8 mouse cellular contexts compared by ENCODE assay signal in the genomic region with DNA sequence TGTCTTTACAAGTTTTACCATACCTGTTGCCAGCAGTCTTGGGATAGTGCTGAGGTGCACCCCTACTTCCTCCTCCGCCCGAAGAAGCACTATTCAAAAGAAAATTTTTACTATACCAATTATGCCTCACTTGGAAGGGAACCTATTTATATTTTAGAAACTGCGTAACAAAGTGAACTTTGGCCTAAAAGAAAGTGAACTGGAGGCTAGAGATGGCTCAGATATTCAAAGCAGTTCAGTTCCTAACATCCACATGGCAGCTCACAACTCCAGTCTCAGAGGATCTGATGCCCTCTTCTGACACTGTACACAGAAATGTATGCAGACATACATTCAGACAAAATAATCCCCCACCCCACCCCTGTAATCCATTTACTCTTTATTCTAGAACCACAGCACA. TPM values are rescaled to one million over a fixed set of nuclear protein-coding genes. Genes with fewer than 3 reads are reported as not detected.
A peak's percentile ranks its signal among the peaks of the same experiment; 100 is the strongest.
DNase-seq lines count a peak whose midpoint lies in the region; ATAC-seq and TF ChIP-seq lines count a peak whose summit lies in the region.

No protein-coding gene starts in this region.

- ATAC-seq in embryonic facial prominence, embryonic 14.5 days (ENCODE audit: low read depth) = no peak
- no peak for ATAC-seq in neural tube, embryonic 14.5 days (ENCODE audit: low read depth)

- H3K27me3 ChIP-seq in embryonic facial prominence, embryonic 14.5 days (replicated peaks; ENCODE audit: control insufficient read depth, insufficient read depth, low read length) = no peaks in the 10 kb centered on the region
- H3K27me3 ChIP-seq in limb, embryonic 10.5 days (ENCODE audit: low read depth, poor library complexity, severe bottlenecking) = no peaks in the 10 kb centered on the region
- H3K27me3 ChIP-seq in neural tube, embryonic 14.5 days (ENCODE audit: control insufficient read depth, insufficient read depth, low read length) = no peaks in the 10 kb centered on the region

- H3K9me3 ChIP-seq in embryonic facial prominence, embryonic 14.5 days (ENCODE audit: control insufficient read depth, low read length) = no peaks in the 10 kb centered on the region
- no peaks in the 10 kb centered on the region for H3K9me3 ChIP-seq in limb, embryonic 10.5 days (replicated peaks)
- H3K9me3 ChIP-seq in neural tube, embryonic 14.5 days (ENCODE audit: control insufficient read depth, low read length) = no peaks in the 10 kb centered on the region

- H3K4me1 ChIP-seq in embryonic facial prominence, embryonic 14.5 days (ENCODE audit: control insufficient read depth, insufficient read depth, low read length) = peaks cover 20% of the 10 kb centered on the region
- H3K4me1 ChIP-seq in limb, embryonic 10.5 days = peaks cover 16% of the 10 kb centered on the region
- H3K4me1 ChIP-seq in neural tube, embryonic 14.5 days (ENCODE audit: control insufficient read depth, insufficient read depth, low read length) = peaks cover 25% of the 10 kb centered on the region

- intact Hi-C loops in left cerebral cortex, adult 2 months (cut with DNase I) = loop anchor here (5.0 kb wide), 1 partner anchor 54 kb away; a partner anchor contains a TSS
- intact Hi-C loops in left cerebral cortex, postnatal 4 days (cut with DNase I) = loop anchor here (5.0 to 10.0 kb wide), 2 partner anchors 41 to 94 kb away; no protein-coding TSS in a partner anchor

- peaks cover 60% of the 10 kb centered on the region for H3K36me3 ChIP-seq in embryonic facial prominence, embryonic 14.5 days (ENCODE audit: control insufficient read depth, insufficient read depth, low read length)
- peaks cover 63% of the 10 kb centered on the region for H3K36me3 ChIP-seq in limb, embryonic 10.5 days
- peaks cover 54% of the 10 kb centered on the region for H3K36me3 ChIP-seq in neural tube, embryonic 14.5 days (ENCODE audit: control insufficient read depth, insufficient read depth, low read length)

- 87% methylated on average over 3 of the region's 3 CpGs for WGBS in embryonic facial prominence, embryonic 14.5 days
- 90% methylated on average over 3 of the region's 3 CpGs for WGBS in limb, embryonic 10.5 days
- 91% methylated on average over 3 of the region's 3 CpGs for WGBS in neural tube, embryonic 14.5 days

- H3K9ac ChIP-seq in embryonic facial prominence, embryonic 14.5 days (ENCODE audit: low read depth, low read length) = peak overlapping the region; percentile 100
- H3K9ac ChIP-seq in neural tube, embryonic 14.5 days (replicated peaks; ENCODE audit: low read depth, low read length) = no peak overlapping the region

- no peak for DNase-seq in left cerebral cortex, adult 2 months (ENCODE audit: extremely low spot score in 1 of 2, low spot score in 2 of 2)
- DNase-seq in left cerebral cortex, postnatal 4 days = no peak
- DNase-seq in embryonic facial prominence, embryonic 14.5 days (ENCODE audit: low spot score) = no peak
- DNase-seq in limb, embryonic 10.5 days (ENCODE audit: low spot score) = no peak
- no peak for DNase-seq in thymus, postnatal 14 days
- DNase-seq in thymus, postnatal 4 days = no peak
- no peak for DNase-seq in right cerebral cortex, postnatal 14 days

- no peak overlapping the region for H3K27ac ChIP-seq in left cerebral cortex, adult 2 months
- no peak overlapping the region for H3K27ac ChIP-seq in embryonic facial prominence, embryonic 14.5 days (replicated peaks; ENCODE audit: low read depth, low read length)
- H3K27ac ChIP-seq in limb, embryonic 10.5 days = peak overlapping the region; percentile 100
- no peak overlapping the region for H3K27ac ChIP-seq in neural tube, embryonic 14.5 days (ENCODE audit: low read depth, low read length)

- H3K4me3 ChIP-seq in left cerebral cortex, adult 2 months = peak overlapping the region; percentile 91
- H3K4me3 ChIP-seq in embryonic facial prominence, embryonic 14.5 days (ENCODE audit: low read depth, low read length) = peak overlapping the region; percentile 99
- peak overlapping the region; percentile 100 for H3K4me3 ChIP-seq in limb, embryonic 10.5 days
- H3K4me3 ChIP-seq in neural tube, embryonic 14.5 days (ENCODE audit: low read depth, low read length) = peak overlapping the region; percentile 99

- peak overlapping the region; percentile 83 for H3K4me2 ChIP-seq in embryonic facial prominence, embryonic 14.5 days (ENCODE audit: low read depth, low read length)
- peak overlapping the region; percentile 88 for H3K4me2 ChIP-seq in neural tube, embryonic 14.5 days (ENCODE audit: low read depth, low read length)

- TF ChIP-seq CTCF in left cerebral cortex, adult 2 months (IDR thresholded peaks at IDR 0.05) = no peak

RNA-seq across cellular contexts. Expression of a gene that starts 2.0 kb away (rescaled TPM):
- 100 to 1,000 TPM; 624 to 655 TPM for total RNA-seq in left cerebral cortex, adult 2 months (2021)
- total RNA-seq in left cerebral cortex, postnatal 4 days (2021) = 1,000 to 10,000 TPM; 1,288 to 1,328 TPM
- polyA plus RNA-seq in embryonic facial prominence, embryonic 14.5 days (2014; fragmentation: Nextera tagmentation; extraction: Ambion mirVana) = 913 and 918 TPM in 2 replicates
- polyA plus RNA-seq in limb, embryonic 10.5 days (2016; fragmentation: Nextera tagmentation; extraction: Ambion mirVana) = 1,318 and 1,349 TPM in 2 replicates
- polyA plus RNA-seq in neural tube, embryonic 14.5 days (2014; fragmentation: Nextera tagmentation; extraction: Ambion mirVana) = 1,155 and 1,522 TPM in 2 replicates

RNA-seq across cellular contexts. Expression of a gene that starts 52.1 kb away (rescaled TPM):
- 10 to 100 TPM; 40.7 to 44.8 TPM for total RNA-seq in left cerebral cortex, adult 2 months (2021)
- 10 to 100 TPM; 66.0 to 70.1 TPM for total RNA-seq in left cerebral cortex, postnatal 4 days (2021)
- polyA plus RNA-seq in embryonic facial prominence, embryonic 14.5 days (2014; fragmentation: Nextera tagmentation; extraction: Ambion mirVana) = 59.4 and 62.7 TPM in 2 replicates
- polyA plus RNA-seq in limb, embryonic 10.5 days (2016; fragmentation: Nextera tagmentation; extraction: Ambion mirVana) = 64.1 and 80.1 TPM in 2 replicates
- 75.6 and 86.3 TPM in 2 replicates for polyA plus RNA-seq in neural tube, embryonic 14.5 days (2014; fragmentation: Nextera tagmentation; extraction: Ambion mirVana)
